Mouse (Mus musculus): ENCODE results near the gene Cd34.

- no peak for TF ChIP-seq CTCF (IDR thresholded peaks at IDR 0.05)
- TF ChIP-seq EP300 (IDR thresholded peaks at IDR 0.05): peak; percentile 62
These were observed 10.7 kb upstream of the Cd34 start for GRCm38 (mm10) chr1:194927887-194928286.
